Mouse (Mus musculus): ENCODE measurements at regions not wholly inside any gene's neighbourhood (a gene's known extent, or its start where the extent isn't known, plus 50 kb on each side); places are given as distances from the start of the nearest gene placed in this dataset.
"Not testable (repeated sequence)": the region's sequence is repeated elsewhere in the genome, so short reads cannot be mapped to it uniquely, and the experiment has no call there.

GRCm38 (mm10) chr13:78871254-78871653 lies 671.7 kb upstream of the Nr2f1 start:
- 38% methylated on average over 2 of the region's 2 CpGs for WGBS
- no peak overlapping the region for H3K4me2 ChIP-seq (replicated peaks; ENCODE audit: low read depth, low read length, severe bottlenecking)
- no peak for DNase-seq (ENCODE audit: low spot score)

GRCm38 (mm10) chr13:78824357-78824756 lies 624.8 kb upstream of the Nr2f1 start:
- H3K27me3 ChIP-seq (ENCODE audit: control insufficient read depth, insufficient read depth, low read length); H3K9ac ChIP-seq (ENCODE audit: low read depth, low read length, severe bottlenecking); H3K4me3 ChIP-seq (replicated peaks; ENCODE audit: low read length); H3K27ac ChIP-seq (replicated peaks; ENCODE audit: low read depth, low read length); H3K4me2 ChIP-seq (replicated peaks; ENCODE audit: low read depth, low read length, severe bottlenecking); ATAC-seq (ENCODE audit: low FRiP score, low read depth); H3K4me1 ChIP-seq (ENCODE audit: control insufficient read depth, insufficient read depth, low read length); DNase-seq (ENCODE audit: low spot score); H3K9me3 ChIP-seq (ENCODE audit: control insufficient read depth, low read length); H3K36me3 ChIP-seq (ENCODE audit: control insufficient read depth, insufficient read depth, low read length): not testable (repeated sequence)
- 90% methylated on average over 4 of the region's 4 CpGs for WGBS

More at GRCm38 (mm10) chr13:78871254-78871653, 671.7 kb upstream of the Nr2f1 start:
- no peak overlapping the region for H3K27ac ChIP-seq (replicated peaks; ENCODE audit: low read depth, low read length)
- TF ChIP-seq POLR2A (IDR thresholded peaks at IDR 0.05; ENCODE audit: borderline replicate concordance, extremely low read depth, insufficient read depth, insufficient read length), result no peak
- H3K9me3 ChIP-seq (ENCODE audit: control insufficient read depth, low read length), result no peaks in the 10 kb centered on the region
- no peak overlapping the region for H3K9ac ChIP-seq (ENCODE audit: low read depth, low read length, severe bottlenecking)
- H3K4me3 ChIP-seq (replicated peaks; ENCODE audit: low read length), result no peak overlapping the region
- H3K4me1 ChIP-seq (ENCODE audit: control insufficient read depth, insufficient read depth, low read length), result no peaks in the 10 kb centered on the region
- no peaks in the 10 kb centered on the region for H3K27me3 ChIP-seq (ENCODE audit: control insufficient read depth, insufficient read depth, low read length)
- no peak for ATAC-seq (ENCODE audit: low FRiP score, low read depth)
- H3K36me3 ChIP-seq (ENCODE audit: control insufficient read depth, insufficient read depth, low read length), result no peaks in the 10 kb centered on the region

GRCm38 (mm10) chr13:78809656-78810055 lies 610.1 kb upstream of the Nr2f1 start:
- DNase-seq (ENCODE audit: low spot score) (peak; percentile 10), ATAC-seq (ENCODE audit: low FRiP score, low read depth) (no peak)
- Histone ChIP-seq H3K27me3 (ENCODE audit: control insufficient read depth, insufficient read depth, low read length) (no peaks in the 10 kb centered on the region), H3K4me3 (replicated peaks; ENCODE audit: low read length) (no peak overlapping the region), H3K9me3 (ENCODE audit: control insufficient read depth, low read length) (no peaks in the 10 kb centered on the region), H3K4me1 (ENCODE audit: control insufficient read depth, insufficient read depth, low read length) (no peaks in the 10 kb centered on the region), H3K36me3 (ENCODE audit: control insufficient read depth, insufficient read depth, low read length) (no peaks in the 10 kb centered on the region), H3K27ac (replicated peaks; ENCODE audit: low read depth, low read length) (no peak overlapping the region), H3K9ac (ENCODE audit: low read depth, low read length, severe bottlenecking) (no peak overlapping the region), H3K4me2 (replicated peaks; ENCODE audit: low read depth, low read length, severe bottlenecking) (no peak overlapping the region)
- no peak for TF ChIP-seq POLR2A (IDR thresholded peaks at IDR 0.05; ENCODE audit: borderline replicate concordance, extremely low read depth, insufficient read depth, insufficient read length)
- 64% methylated on average over 2 of the region's 2 CpGs for WGBS

- DNase-seq (ENCODE audit: low spot score) (no peak), ATAC-seq (ENCODE audit: low FRiP score, low read depth) (no peak)
- H3K4me1 ChIP-seq (ENCODE audit: control insufficient read depth, insufficient read depth, low read length), result no peaks in the 10 kb centered on the region
- no peak for TF ChIP-seq POLR2A (IDR thresholded peaks at IDR 0.05; ENCODE audit: borderline replicate concordance, extremely low read depth, insufficient read depth, insufficient read length)
- H3K4me3 ChIP-seq (replicated peaks; ENCODE audit: low read length), result no peak overlapping the region
- no peak overlapping the region for H3K9ac ChIP-seq (ENCODE audit: low read depth, low read length, severe bottlenecking)
- H3K4me2 ChIP-seq (replicated peaks; ENCODE audit: low read depth, low read length, severe bottlenecking), result no peak overlapping the region
- H3K36me3 ChIP-seq (ENCODE audit: control insufficient read depth, insufficient read depth, low read length), result no peaks in the 10 kb centered on the region
- H3K27ac ChIP-seq (replicated peaks; ENCODE audit: low read depth, low read length), result no peak overlapping the region
- H3K9me3 ChIP-seq (ENCODE audit: control insufficient read depth, low read length), result no peaks in the 10 kb centered on the region
- no peaks in the 10 kb centered on the region for H3K27me3 ChIP-seq (ENCODE audit: control insufficient read depth, insufficient read depth, low read length)
Observed at GRCm38 (mm10) chr13:78802838-78803124, 603.2 kb upstream of the Nr2f1 start.

- no peak overlapping the region for H3K4me3 ChIP-seq (replicated peaks; ENCODE audit: low read length)
- H3K36me3 ChIP-seq (ENCODE audit: control insufficient read depth, insufficient read depth, low read length), result no peaks in the 10 kb centered on the region
- no peaks in the 10 kb centered on the region for H3K4me1 ChIP-seq (ENCODE audit: control insufficient read depth, insufficient read depth, low read length)
- H3K9me3 ChIP-seq (ENCODE audit: control insufficient read depth, low read length), result no peaks in the 10 kb centered on the region
- no peaks in the 10 kb centered on the region for H3K27me3 ChIP-seq (ENCODE audit: control insufficient read depth, insufficient read depth, low read length)
- no peak overlapping the region for H3K27ac ChIP-seq (replicated peaks; ENCODE audit: low read depth, low read length)
- DNase-seq (ENCODE audit: low spot score) (no peak), ATAC-seq (ENCODE audit: low FRiP score, low read depth) (no peak)
- no peak overlapping the region for H3K4me2 ChIP-seq (replicated peaks; ENCODE audit: low read depth, low read length, severe bottlenecking)
- WGBS, result 41% methylated on average over 7 of the region's 7 CpGs
- H3K9ac ChIP-seq (ENCODE audit: low read depth, low read length, severe bottlenecking), result no peak overlapping the region
- TF ChIP-seq POLR2A (IDR thresholded peaks at IDR 0.05; ENCODE audit: borderline replicate concordance, extremely low read depth, insufficient read depth, insufficient read length), result no peak
Observed at GRCm38 (mm10) chr13:78802011-78802837, 602.7 kb upstream of the Nr2f1 start.

- Histone ChIP-seq H3K9ac (ENCODE audit: low read depth, low read length, severe bottlenecking) (no peak overlapping the region), H3K4me2 (replicated peaks; ENCODE audit: low read depth, low read length, severe bottlenecking) (no peak overlapping the region), H3K27ac (replicated peaks; ENCODE audit: low read depth, low read length) (no peak overlapping the region), H3K4me1 (ENCODE audit: control insufficient read depth, insufficient read depth, low read length) (no peaks in the 10 kb centered on the region), H3K27me3 (ENCODE audit: control insufficient read depth, insufficient read depth, low read length) (no peaks in the 10 kb centered on the region), H3K9me3 (ENCODE audit: control insufficient read depth, low read length) (no peaks in the 10 kb centered on the region), H3K36me3 (ENCODE audit: control insufficient read depth, insufficient read depth, low read length) (no peaks in the 10 kb centered on the region), H3K4me3 (replicated peaks; ENCODE audit: low read length) (no peak overlapping the region)
- 70% methylated on average over 3 of the region's 3 CpGs for WGBS
- no peak for TF ChIP-seq POLR2A (IDR thresholded peaks at IDR 0.05; ENCODE audit: borderline replicate concordance, extremely low read depth, insufficient read depth, insufficient read length)
- DNase-seq (ENCODE audit: low spot score), result no peak
- no peak for ATAC-seq (ENCODE audit: low FRiP score, low read depth)
Observed at GRCm38 (mm10) chr13:78799641-78800040, 600.1 kb upstream of the Nr2f1 start.
